Mouse (Mus musculus) lung, adult 2 months (tissue): Measurements from ENCODE around the gene Ngf.

Experiments used
- CTCF ChIP-seq: fragments of 200-500 bp; IDR thresholded peaks from 2 replicates; pipeline ENCODE4 v1.5.1; 2011; ENCODE audit warnings: mild to moderate bottlenecking, low read length, control low read depth; ENCODE audit not compliant: insufficient read depth
- POLR2A ChIP-seq: fragments of 200-500 bp; IDR thresholded peaks from 2 replicates; pipeline ENCODE4 v1.6.1; 2011; ENCODE audit warnings: low read depth, mild to moderate bottlenecking, control low read depth, low read length, borderline replicate concordance; ENCODE audit errors: extremely low read depth

- TF ChIP-seq POLR2A (no peak), CTCF (no peak)
Observed at GRCm38 (mm10) chr3:102498113-102498512, 28.4 kb downstream of the Ngf start.
